Mouse (Mus musculus) testis, adult 2 months (tissue): Measurements from ENCODE around the gene Dact3.

Experiments
- CTCF ChIP-seq: fragments of 200-500 bp; IDR thresholded peaks from 2 replicates; pipeline ENCODE4 v1.5.1; 2012; ENCODE audit warnings: low read depth, mild to moderate bottlenecking, inconsistent platforms, low read length, moderate library complexity; ENCODE audit not compliant: control insufficient read depth, insufficient read depth, insufficient replicate concordance
- POLR2A ChIP-seq: fragments of 200-500 bp; IDR thresholded peaks from 2 replicates; pipeline ENCODE4 v1.6.1; 2012; ENCODE audit warnings: low read depth, mild to moderate bottlenecking, inconsistent platforms, low read length, moderate library complexity; ENCODE audit not compliant: control insufficient read depth

DNA sequence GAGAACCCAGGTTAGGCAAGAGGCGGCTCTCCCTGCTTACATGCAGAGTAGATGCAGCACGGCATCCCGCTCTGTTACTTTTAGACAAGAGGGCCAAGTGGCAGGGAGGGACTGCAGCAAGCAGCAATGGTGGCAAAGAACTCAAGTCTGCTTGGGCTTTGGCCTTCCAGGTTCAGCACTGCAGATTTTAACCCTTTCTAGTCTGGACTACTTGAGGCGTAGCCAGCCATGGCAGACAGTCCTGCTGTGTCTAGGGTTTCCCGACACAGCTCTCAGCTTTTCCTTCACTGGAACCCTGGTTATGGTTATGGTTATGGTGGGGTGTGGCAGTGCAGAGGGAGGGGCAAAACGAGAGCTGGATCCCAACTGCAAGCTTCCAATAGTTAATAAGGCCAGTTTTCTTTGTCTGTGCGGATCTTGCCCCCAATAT lies 45.0 kb downstream of the Dact3 start:
- TF ChIP-seq CTCF (no peak), POLR2A (no peak)
